Mouse (Mus musculus) adrenal gland, adult 2 months (tissue): ENCODE results near the gene Lrrc51. TPM values are rescaled to one million over a fixed set of nuclear protein-coding genes. Genes with fewer than 3 reads are reported as not detected.
A peak's percentile ranks its signal among the peaks of the same experiment; 100 is the strongest.
"Not testable (repeated sequence)": the region's sequence is repeated elsewhere in the genome, so short reads cannot be mapped to it uniquely, and the experiment has no call there.

ENCODE experiments used
- DNase-seq: peaks from one replicate; pipeline ENCODE4 v3.0.0; 2021
- polyA plus RNA-seq: library from polyadenylated mRNA; depleted of rRNA; stranded (reverse); fragments of >200 nt; gene quantifications from 2 replicates; pipeline ENCODE4 v1.2.3, GENCODE M21; 2012
- total RNA-seq, 2 experiments: library from RNA; stranded (reverse); gene quantifications; 2 replicates each; pipeline ENCODE4 v1.2.3; 2021

Lrrc51 gene
- total and polyA plus RNA-seq, 3 experiments = 10.3 to 17.3 (median 11.7) TPM

DNA sequence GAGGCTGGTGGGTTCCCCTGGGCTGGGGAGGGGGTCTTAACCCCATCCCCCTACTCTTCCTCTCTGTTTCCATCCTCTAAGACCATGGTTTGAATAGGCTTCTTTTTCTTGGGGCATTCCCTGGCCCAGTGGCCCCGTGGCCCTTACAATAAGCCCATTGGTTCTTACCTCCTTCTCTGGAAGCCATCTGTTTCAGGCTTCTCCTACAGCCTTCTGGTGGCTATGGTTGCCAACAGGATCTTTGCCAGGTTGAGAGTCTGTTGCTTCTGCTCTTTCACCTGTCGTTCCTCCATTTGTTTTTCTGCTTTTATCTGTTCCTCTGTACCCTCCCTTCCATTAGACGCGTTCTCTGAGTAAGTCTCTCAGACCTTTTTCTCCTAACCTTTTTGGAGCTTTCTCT is 3.9 kb upstream of the Lrrc51 start:
- no peak for DNase-seq

- DNase-seq = no peak
Observed at GRCm38 (mm10) chr7:101936996-101937395, 3.3 kb upstream of the Lrrc51 start.

DNA sequence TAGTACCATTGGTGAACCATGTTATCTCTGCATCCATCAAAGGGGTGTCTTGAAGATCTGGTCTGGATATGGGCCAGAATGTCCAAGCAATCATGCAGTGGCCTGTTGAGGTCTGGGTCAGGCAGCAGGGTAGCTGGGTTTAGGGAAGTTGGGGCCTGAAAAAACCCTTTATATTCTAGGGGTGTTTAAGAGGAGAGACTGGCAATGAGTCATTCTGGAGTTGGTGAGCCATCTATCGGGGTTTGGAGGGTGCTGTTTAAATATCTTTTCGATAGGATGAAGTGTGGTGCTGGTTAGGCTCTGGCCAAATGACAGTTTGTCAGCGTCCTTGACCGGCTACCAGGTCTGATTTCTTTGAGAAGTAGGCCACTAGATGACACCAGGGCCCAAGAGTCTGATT is 2.3 kb upstream of the Lrrc51 start:
- peak; percentile 63 for DNase-seq

DNA sequence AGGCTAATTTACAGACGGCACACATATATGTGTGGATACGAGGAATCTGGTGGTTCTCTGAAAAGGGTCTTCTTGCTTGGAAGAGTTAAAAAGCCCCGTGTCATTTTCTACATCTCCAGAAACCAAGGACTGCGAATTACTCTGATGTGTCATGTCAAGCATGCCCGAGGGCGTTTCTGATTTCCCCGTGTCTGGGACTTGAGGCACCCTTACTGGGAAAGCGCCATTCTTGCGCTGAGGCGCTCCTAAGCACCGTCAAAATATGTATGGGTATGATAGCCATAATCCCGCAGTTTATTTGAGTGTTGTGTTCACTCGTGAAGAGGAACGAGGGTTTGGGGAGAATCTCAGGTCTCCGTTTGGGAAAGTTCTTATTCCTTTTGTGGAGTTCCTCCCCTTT is 395 bp downstream of the Lrrc51 start:
- no peak for DNase-seq

- DNase-seq = no peak
Observed at GRCm38 (mm10) chr7:101932551-101932950, 1.1 kb downstream of the Lrrc51 start.

DNA sequence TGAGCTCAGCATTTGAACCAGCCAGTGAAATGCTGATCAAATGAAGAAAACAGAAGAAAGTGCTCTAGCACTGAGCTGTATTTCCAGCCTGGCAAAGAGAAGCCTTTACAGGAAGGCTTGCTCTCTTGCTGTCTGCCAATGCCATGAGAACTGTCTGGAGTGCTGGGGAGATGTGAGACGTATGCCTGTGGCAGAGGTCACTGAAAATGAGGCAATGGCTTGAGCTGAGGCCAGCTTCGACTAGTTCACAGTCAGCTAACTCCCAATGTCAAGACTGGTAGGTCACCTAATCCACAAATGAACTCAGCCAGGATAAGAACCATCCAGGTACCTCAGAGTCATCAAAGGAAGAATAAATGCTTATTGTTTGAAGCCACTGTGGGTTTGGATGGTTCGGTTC is 5.6 kb downstream of the Lrrc51 start:
- peak; percentile 45 for DNase-seq

DNA sequence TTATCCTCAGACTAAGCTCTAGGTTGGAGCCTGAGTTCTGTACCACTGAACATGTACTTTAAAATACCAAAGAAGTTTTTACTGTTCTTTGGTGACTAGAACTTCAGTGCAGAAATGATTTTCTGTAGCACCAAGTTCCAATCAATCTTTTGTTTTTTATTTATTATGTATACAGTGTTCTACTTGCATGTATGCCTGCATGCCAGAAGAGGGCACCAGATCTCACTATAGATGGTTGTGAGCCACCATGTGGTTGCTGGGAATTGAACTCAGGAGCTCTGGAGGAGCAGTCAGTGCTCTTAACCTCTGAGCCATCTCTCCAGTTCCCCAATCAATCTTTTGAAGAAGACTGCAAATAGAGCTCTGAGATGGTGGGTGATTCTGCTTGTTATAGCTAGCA is 7.8 kb downstream of the Lrrc51 start:
- DNase-seq = not testable (repeated sequence)

DNA sequence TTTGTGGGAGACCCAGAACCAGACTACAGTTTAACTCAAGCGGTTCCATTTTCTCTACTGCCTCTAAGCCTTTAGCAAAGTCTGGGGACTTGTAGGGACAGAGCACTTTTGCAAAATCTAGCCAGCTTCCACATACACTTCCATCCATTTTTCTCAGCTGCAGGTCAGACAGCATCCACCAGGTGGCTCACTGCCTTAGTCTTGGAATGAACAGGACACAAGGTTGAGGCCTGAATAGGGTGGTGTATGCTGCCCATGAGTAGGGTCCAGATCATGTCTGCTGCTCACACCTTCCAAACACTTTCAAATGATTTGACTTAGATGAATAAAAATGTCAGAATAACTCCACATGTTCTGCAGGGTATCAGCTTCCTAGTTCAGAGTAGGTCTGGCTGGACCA is 15.6 kb downstream of the Lrrc51 start:
- peak; percentile 61 for DNase-seq

DNA sequence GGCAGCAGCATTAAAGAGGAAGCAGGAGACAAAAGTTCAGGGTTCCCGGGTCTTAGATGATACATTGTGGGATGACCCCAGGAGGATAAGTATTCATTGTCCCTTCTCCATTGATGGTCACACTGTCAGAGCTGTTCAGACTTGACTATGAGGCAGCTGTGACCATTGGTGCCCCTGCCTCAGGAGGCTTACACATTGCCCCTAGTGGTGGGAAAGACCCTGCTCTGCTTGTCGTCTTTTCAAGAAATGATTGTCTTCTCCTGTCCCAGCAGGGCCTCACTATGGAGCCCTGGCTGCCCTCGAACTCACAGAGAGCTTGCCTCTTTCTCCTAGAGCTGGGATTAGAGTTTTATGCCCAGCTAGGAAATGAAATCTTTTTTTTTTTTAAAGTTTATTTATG is 21.7 kb downstream of the Lrrc51 start:
- DNase-seq = no peak

DNA sequence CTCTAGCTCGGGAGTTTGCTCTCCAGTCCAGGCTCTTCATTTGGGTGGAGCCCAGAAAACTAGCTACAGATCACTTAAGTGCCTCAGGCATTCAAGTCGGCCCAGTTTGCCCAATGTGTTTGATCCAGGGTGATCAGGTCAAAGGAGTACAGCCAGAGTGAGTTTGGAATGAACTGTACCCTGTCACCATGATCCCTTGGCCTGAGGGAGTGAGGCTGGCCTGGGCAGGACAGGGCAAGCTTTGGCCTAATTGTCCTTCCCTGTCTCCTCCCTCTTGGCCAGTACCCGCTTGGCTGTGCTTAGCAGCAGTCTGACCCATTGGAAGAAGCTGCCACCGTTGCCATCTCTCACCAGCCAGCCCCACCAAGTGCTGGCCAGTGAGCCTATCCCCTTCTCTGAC is 23.6 kb downstream of the Lrrc51 start:
- peak; percentile 45 for DNase-seq

DNA sequence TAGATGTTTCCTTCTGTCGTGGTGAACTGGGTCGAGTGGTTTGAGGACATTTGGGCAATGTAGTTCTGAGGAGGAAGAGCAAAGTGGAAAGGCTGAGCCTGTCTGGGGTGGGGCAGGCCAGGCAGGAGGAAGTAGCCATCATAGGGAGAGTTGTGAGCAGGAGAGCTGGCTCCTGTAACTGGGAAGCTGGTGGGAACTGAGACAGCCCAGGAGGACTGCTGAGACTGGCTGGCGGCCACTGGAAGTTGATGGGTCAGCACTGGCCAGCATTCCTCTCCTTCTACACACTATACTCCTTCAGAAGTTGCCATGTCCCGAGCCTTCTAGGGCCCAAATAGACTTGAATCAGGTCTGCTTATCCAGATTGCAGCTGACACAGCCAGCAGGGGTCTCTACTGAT is 25.3 kb downstream of the Lrrc51 start:
- DNase-seq = peak; percentile 24

GRCm38 (mm10) chr7:101906696-101907095 is 27.0 kb downstream of the Lrrc51 start:
- DNase-seq = no peak

DNA sequence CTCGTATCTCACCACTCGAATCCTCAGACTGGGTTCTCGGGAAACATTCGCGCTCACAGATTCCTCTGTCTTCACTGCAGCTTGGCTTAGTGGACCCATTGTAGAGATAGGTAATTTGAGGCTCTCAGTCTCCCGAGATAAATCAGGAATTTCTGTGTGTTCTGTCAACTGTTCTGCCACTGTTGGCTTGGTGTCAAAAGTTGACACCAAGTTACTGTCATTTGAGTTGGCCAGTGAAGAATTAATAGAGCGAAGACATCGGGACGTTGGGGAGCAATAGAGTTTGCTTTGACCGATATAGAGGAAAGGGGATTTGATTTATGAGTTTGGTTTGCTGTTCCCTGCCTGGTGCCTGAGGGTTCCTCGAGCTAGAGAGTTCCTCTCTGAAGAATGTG is 27.4 kb downstream of the Lrrc51 start, which contains the start of gene Tomt:
TSS of gene Tomt (minus strand) at position 73 of the 395 bp plus-strand sequence.
- DNase-seq = no peak

GRCm38 (mm10) chr7:101905561-101906286 is 28.0 kb downstream of the Lrrc51 start, which contains the start of gene Lamtor1:
Gene Lamtor1 (plus strand): TSS chr7:101905904.
- DNase-seq = peak; percentile 100

- no peak for DNase-seq
Observed at GRCm38 (mm10) chr7:101902846-101903245, 30.8 kb downstream of the Lrrc51 start.

GRCm38 (mm10) chr7:101901969-101902368 is 31.7 kb downstream of the Lrrc51 start:
- no peak for DNase-seq

DNA sequence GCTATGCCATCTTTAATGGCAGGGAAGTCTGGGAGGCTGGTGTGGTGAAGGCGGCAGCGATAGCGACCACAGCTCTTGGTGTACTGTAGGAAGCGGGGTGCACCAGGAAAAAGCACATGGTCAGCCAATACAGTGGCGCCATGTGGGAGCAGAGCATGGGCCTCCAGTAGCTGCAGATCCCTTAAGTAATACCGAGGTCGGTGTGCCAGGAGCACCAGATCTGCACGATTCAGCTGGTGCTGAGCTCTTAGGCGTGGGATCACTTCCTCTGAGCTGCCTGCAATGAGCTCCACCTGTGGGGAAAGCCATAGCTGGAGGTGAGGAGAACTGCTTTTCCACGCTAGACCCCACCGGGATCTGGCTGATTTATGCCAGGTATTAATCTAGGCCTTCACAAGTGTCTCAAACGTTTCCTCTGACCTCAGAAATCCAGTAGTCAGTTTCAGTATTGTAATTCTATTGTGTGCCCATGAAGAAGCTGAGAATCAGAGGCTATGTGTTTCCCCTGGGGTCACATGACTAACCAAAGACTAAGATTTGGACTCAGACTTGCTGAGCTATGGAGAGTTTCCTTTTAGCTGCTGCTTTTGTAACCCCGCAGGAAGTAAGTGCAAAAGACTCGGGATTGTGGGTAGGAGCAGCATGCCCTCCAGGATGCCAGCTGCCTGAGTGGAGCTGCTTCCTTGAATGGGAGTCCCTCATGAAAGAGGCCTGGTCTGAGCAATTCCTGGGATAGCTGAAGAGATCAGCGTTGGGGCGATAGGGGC is 33.2 kb downstream of the Lrrc51 start:
- no peak for DNase-seq

GRCm38 (mm10) chr7:101896104-101897066 is 37.3 kb downstream of the Lrrc51 start:
- DNase-seq = peak; percentile 97

DNA sequence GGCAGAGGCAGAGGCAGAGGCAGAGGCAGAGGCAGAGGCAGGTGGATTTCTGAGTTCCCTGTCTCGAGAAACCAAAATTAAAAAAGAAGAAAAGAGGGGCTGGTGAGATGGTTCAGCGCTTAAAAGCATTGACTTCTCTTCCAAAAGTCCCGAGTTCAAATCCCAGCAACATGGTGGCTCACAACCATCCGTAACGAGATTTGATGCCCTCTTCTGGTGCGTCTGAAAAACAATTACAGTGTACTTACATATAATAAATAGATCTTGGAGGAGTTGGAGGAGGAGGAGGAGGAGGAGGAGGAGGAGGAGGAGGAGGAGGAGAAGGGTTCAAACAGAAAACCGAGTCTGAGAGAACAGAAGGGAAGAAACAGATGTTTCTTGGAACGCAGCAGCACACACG is 38.0 kb downstream of the Lrrc51 start:
- DNase-seq = no peak

DNA sequence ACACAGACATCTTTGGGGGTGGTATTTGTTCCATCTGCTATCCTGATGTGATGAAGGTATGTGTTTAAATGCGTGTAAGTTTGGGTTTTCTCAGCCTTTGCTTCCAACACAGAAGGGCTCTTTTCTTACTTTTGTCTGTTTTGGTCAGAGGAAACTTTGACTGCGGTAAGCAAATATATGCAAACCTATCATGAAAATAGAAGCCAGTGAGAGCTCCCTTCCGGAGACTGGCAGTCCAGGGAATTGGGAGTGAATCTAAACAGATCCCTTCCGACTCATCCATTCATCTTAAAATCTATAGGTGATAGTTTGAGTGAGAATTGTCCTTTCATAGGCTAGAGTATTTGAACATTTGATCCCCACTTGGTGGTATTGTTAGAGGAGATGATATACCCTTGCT is 45.2 kb downstream of the Lrrc51 start:
- DNase-seq = no peak

DNA sequence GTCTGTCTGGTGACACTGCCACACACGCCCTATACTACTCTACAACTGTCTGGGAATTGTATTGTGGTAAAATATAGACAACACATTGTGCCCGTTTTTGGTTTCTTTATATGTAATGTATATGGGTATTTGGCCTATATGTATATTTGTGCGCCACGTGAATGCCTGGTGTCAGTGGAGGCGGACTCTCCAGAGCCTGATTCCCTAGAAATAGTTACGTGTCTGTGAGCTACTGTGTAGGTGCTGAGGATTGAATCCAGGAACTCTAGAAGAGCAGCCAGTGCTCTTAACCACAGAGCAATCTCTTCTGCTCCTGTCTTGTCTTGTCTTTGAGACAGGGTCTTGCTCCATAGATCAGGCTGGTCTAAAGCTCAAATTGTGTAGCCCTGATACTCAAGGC is 47.4 kb downstream of the Lrrc51 start:
- DNase-seq = no peak

GRCm38 (mm10) chr7:101884160-101884559 is 49.5 kb downstream of the Lrrc51 start:
- DNase-seq = no peak
